Mouse (Mus musculus) right cerebral cortex, postnatal 14 days (tissue): Measurements from ENCODE around the gene Rmi2.
"Not testable (repeated sequence)": the region's sequence is repeated elsewhere in the genome, so short reads cannot be mapped to it uniquely, and the experiment has no call there.

Source experiments
- DNase-seq: peaks from one replicate; pipeline ENCODE4 v3.0.0; 2022

Rmi2 gene

GRCm38 (mm10) chr16:10827766-10828460 lies 6.9 kb upstream of the Rmi2 start:
- no peak for DNase-seq

GRCm38 (mm10) chr16:10828461-10828805 lies 6.4 kb upstream of the Rmi2 start:
- DNase-seq = no peak

- DNase-seq = no peak
Observed at GRCm38 (mm10) chr16:10834542-10834910, 333 bp upstream of the Rmi2 start.

- no peak for DNase-seq
Observed at GRCm38 (mm10) chr16:10836388-10836787, 1.5 kb downstream of the Rmi2 start.

GRCm38 (mm10) chr16:10837250-10837649 lies 2.4 kb downstream of the Rmi2 start:
- no peak for DNase-seq

GRCm38 (mm10) chr16:10837903-10838302 lies 3.0 kb downstream of the Rmi2 start:
- DNase-seq = no peak

- DNase-seq = no peak
Observed at GRCm38 (mm10) chr16:10838487-10839245, 3.8 kb downstream of the Rmi2 start.

- no peak for DNase-seq
Observed at GRCm38 (mm10) chr16:10840018-10840417, 5.2 kb downstream of the Rmi2 start.

GRCm38 (mm10) chr16:10842282-10842855 lies 7.5 kb downstream of the Rmi2 start:
- no peak for DNase-seq

GRCm38 (mm10) chr16:10843486-10844318 lies 8.8 kb downstream of the Rmi2 start:
- no peak for DNase-seq

- DNase-seq = no peak
Observed at GRCm38 (mm10) chr16:10844319-10844670, 9.4 kb downstream of the Rmi2 start.

- DNase-seq = no peak
Observed at GRCm38 (mm10) chr16:10845952-10846351, 11.1 kb downstream of the Rmi2 start.

- DNase-seq = peak; percentile 66
Observed at GRCm38 (mm10) chr16:10846503-10846902, 11.6 kb downstream of the Rmi2 start.

GRCm38 (mm10) chr16:10849965-10850861 lies 15.4 kb downstream of the Rmi2 start:
- peak; percentile 38 for DNase-seq

- DNase-seq = no peak
Observed at GRCm38 (mm10) chr16:10850905-10851304, 16.0 kb downstream of the Rmi2 start.

- DNase-seq = not testable (repeated sequence)
Observed at GRCm38 (mm10) chr16:10852216-10852615, 17.4 kb downstream of the Rmi2 start.

- no peak for DNase-seq
Observed at GRCm38 (mm10) chr16:10859726-10860245, 24.9 kb downstream of the Rmi2 start.

- DNase-seq = no peak
Observed at GRCm38 (mm10) chr16:10861408-10861807, 26.5 kb downstream of the Rmi2 start.

- DNase-seq = no peak
Observed at GRCm38 (mm10) chr16:10864833-10865591, 30.2 kb downstream of the Rmi2 start.

GRCm38 (mm10) chr16:10865592-10865987 lies 30.7 kb downstream of the Rmi2 start:
- DNase-seq = no peak

GRCm38 (mm10) chr16:10866841-10867240 lies 32.0 kb downstream of the Rmi2 start:
- no peak for DNase-seq
